Mouse (Mus musculus) limb, embryonic 15.5 days (tissue): Measurements from ENCODE around the gene Prkacb. TPM values are rescaled to one million over a fixed set of nuclear protein-coding genes. Genes with fewer than 3 reads are reported as not detected.

ENCODE experiments used
- ATAC-seq: fragments of 200-750 bp; cut with Nextera tagmentation; 2 replicates; pipeline ENCODE4 v1.8.0; 2017; ENCODE audit warnings: low read depth, moderate TSS enrichment; ENCODE audit not compliant: insufficient number of reproducible peaks, low FRiP score, low TSS enrichment
- H3K27ac ChIP-seq: fragments of 300-500 bp; sonication (generic); 2 replicates; pipeline ENCODE4 v1.5.1; 2015; ENCODE audit warnings: moderate library complexity, mild to moderate bottlenecking, inconsistent platforms
- H3K27me3 ChIP-seq: fragments of 300-500 bp; sonication (generic); 2 replicates; pipeline ENCODE4 v1.6.1; 2015; ENCODE audit warnings: inconsistent platforms
- H3K36me3 ChIP-seq: fragments of 300-500 bp; sonication (generic); 2 replicates; pipeline ENCODE4 v1.6.1; 2015; ENCODE audit warnings: inconsistent platforms
- H3K4me1 ChIP-seq: fragments of 300-500 bp; sonication (generic); 2 replicates; pipeline ENCODE4 v1.6.1; 2015; ENCODE audit warnings: inconsistent platforms
- H3K4me2 ChIP-seq: fragments of 300-500 bp; sonication (generic); 2 replicates; pipeline ENCODE4 v1.6.1; 2015; ENCODE audit warnings: mild to moderate bottlenecking, inconsistent platforms
- H3K4me3 ChIP-seq: fragments of 300-500 bp; sonication (generic); 2 replicates; pipeline ENCODE4 v1.5.1; 2015; ENCODE audit warnings: mild to moderate bottlenecking, inconsistent platforms
- H3K9ac ChIP-seq: fragments of 300-500 bp; sonication (generic); 2 replicates; pipeline ENCODE4 v1.6.1; 2015; ENCODE audit warnings: inconsistent platforms
- H3K9me3 ChIP-seq: fragments of 300-500 bp; sonication (generic); 2 replicates; pipeline ENCODE4 v1.6.1; 2016; ENCODE audit warnings: inconsistent platforms
- WGBS: fragments of 180-500 bp; shearing (Covaris S2); methylation state at CpG from one replicate; pipeline ENCODE4 v1.1.7; 2015; 5-methylcytosine and 5-hydroxymethylcytosine counted together
- polyA plus RNA-seq: library from polyadenylated mRNA; unstranded; fragments of >200 nt; fragmentation: Nextera tagmentation; extraction: Ambion mirVana; gene quantifications from 2 replicates; pipeline ENCODE4 v1.2.1, GENCODE M21; 2015

Gene Prkacb
- polyA plus RNA-seq: 60.3 and 60.7 TPM in 2 replicates

- 0% methylated on average over 37 of the region's 60 CpGs for WGBS
Observed at GRCm38 (mm10) chr3:146812901-146813393, at the start of gene Prkacb. TSS of gene Prkacb (minus strand) at chr3:146812990.

GRCm38 (mm10) chr3:146860308-146860707 lies 47.5 kb upstream of the Prkacb start:
- no peaks in the 10 kb centered on the region for H3K4me1 ChIP-seq
- H3K36me3 ChIP-seq: no peaks in the 10 kb centered on the region
- H3K27ac ChIP-seq: no peak overlapping the region
- 83% methylated on average over 2 of the region's 2 CpGs for WGBS
- no peaks in the 10 kb centered on the region for H3K9me3 ChIP-seq
- H3K9ac ChIP-seq: no peak overlapping the region
- ATAC-seq: no peak
- no peaks in the 10 kb centered on the region for H3K27me3 ChIP-seq
- no peak overlapping the region for H3K4me3 ChIP-seq
- no peak overlapping the region for H3K4me2 ChIP-seq

More at GRCm38 (mm10) chr3:146812901-146813393, at the start of gene Prkacb:
- peak within 1 kb of the TSS; percentile 90 for H3K9ac ChIP-seq
- ATAC-seq: peak; percentile 94
- no peaks in the 10 kb centered on the region for H3K36me3 ChIP-seq
- peak within 1 kb of the TSS; percentile 96 for H3K4me3 ChIP-seq
- no peaks in the 10 kb centered on the region for H3K9me3 ChIP-seq
- peak within 1 kb of the TSS; percentile 96 for H3K27ac ChIP-seq
- H3K4me1 ChIP-seq: peaks cover 6% of the 10 kb centered on the region; the same call in 1 of the 2 replicates
- H3K27me3 ChIP-seq: no peaks in the 10 kb centered on the region
- peak within 1 kb of the TSS; percentile 51 for H3K4me2 ChIP-seq

GRCm38 (mm10) chr3:146857373-146857772 lies 44.6 kb upstream of the Prkacb start:
- Histone ChIP-seq H3K4me2 (no peak overlapping the region), H3K9ac (no peak overlapping the region), H3K4me3 (no peak overlapping the region), H3K27ac (no peak overlapping the region), H3K4me1 (peaks cover 4% of the 10 kb centered on the region), H3K36me3 (no peaks in the 10 kb centered on the region), H3K27me3 (no peaks in the 10 kb centered on the region), H3K9me3 (no peaks in the 10 kb centered on the region)
- ATAC-seq: no peak
- 81% methylated on average over 10 of the region's 10 CpGs for WGBS

- H3K9ac ChIP-seq: no peak overlapping the region
- H3K4me3 ChIP-seq: no peak overlapping the region
- H3K4me2 ChIP-seq: no peak overlapping the region
- 77% methylated on average over 7 of the region's 7 CpGs for WGBS
- no peaks in the 10 kb centered on the region for H3K36me3 ChIP-seq
- no peaks in the 10 kb centered on the region for H3K9me3 ChIP-seq
- H3K27ac ChIP-seq: no peak overlapping the region
- peaks cover 6% of the 10 kb centered on the region for H3K4me1 ChIP-seq
- ATAC-seq: no peak
- no peaks in the 10 kb centered on the region for H3K27me3 ChIP-seq
Observed at GRCm38 (mm10) chr3:146854473-146855087, 41.8 kb upstream of the Prkacb start.

GRCm38 (mm10) chr3:146851966-146852891 lies 39.4 kb upstream of the Prkacb start, which contains the start of gene Ttll7:
TSS of gene Ttll7 (plus strand) at chr3:146852367.
- peak; percentile 92 for ATAC-seq
- under 1% methylated on average over 36 of the region's 36 CpGs for WGBS
- peak within 1 kb of the TSS; percentile 51 for H3K9ac ChIP-seq
- no peaks in the 10 kb centered on the region for H3K9me3 ChIP-seq
- 0 out of 2 replicates have a peak within 1 kb of the TSS, but pooled peaks have one; percentile 47 for H3K27ac ChIP-seq
- H3K4me3 ChIP-seq: peak within 1 kb of the TSS; percentile 62
- H3K4me2 ChIP-seq: peak within 1 kb of the TSS; percentile 94
- H3K27me3 ChIP-seq: no peaks in the 10 kb centered on the region
- peaks cover 6% of the 10 kb centered on the region for H3K4me1 ChIP-seq
- no peaks in the 10 kb centered on the region for H3K36me3 ChIP-seq

GRCm38 (mm10) chr3:146849360-146849759 lies 36.6 kb upstream of the Prkacb start:
- WGBS: 89% methylated on average over 7 of the region's 7 CpGs

GRCm38 (mm10) chr3:146848112-146848511 lies 35.3 kb upstream of the Prkacb start:
- H3K4me1 ChIP-seq: peaks cover 6% of the 10 kb centered on the region
- no peak for ATAC-seq
- no peak overlapping the region for H3K4me3 ChIP-seq
- H3K36me3 ChIP-seq: no peaks in the 10 kb centered on the region
- no peak overlapping the region for H3K4me2 ChIP-seq
- H3K9me3 ChIP-seq: no peaks in the 10 kb centered on the region
- H3K27me3 ChIP-seq: no peaks in the 10 kb centered on the region
- no peak overlapping the region for H3K9ac ChIP-seq
- WGBS: 84% methylated on average over 8 of the region's 8 CpGs
- H3K27ac ChIP-seq: no peak overlapping the region

More at GRCm38 (mm10) chr3:146849360-146849759, 36.6 kb upstream of the Prkacb start:
- no peak overlapping the region for H3K9ac ChIP-seq
- peaks cover 6% of the 10 kb centered on the region for H3K4me1 ChIP-seq
- ATAC-seq: no peak
- no peak overlapping the region for H3K27ac ChIP-seq
- H3K36me3 ChIP-seq: no peaks in the 10 kb centered on the region
- no peak overlapping the region for H3K4me3 ChIP-seq
- no peaks in the 10 kb centered on the region for H3K9me3 ChIP-seq
- no peaks in the 10 kb centered on the region for H3K27me3 ChIP-seq
- H3K4me2 ChIP-seq: no peak overlapping the region

GRCm38 (mm10) chr3:146846237-146846636 lies 33.4 kb upstream of the Prkacb start:
- Histone ChIP-seq H3K9ac (no peak overlapping the region), H3K9me3 (no peaks in the 10 kb centered on the region), H3K27me3 (no peaks in the 10 kb centered on the region), H3K4me2 (no peak overlapping the region), H3K4me3 (no peak overlapping the region), H3K4me1 (no peaks in the 10 kb centered on the region), H3K27ac (no peak overlapping the region), H3K36me3 (no peaks in the 10 kb centered on the region)
- 92% methylated on average over 5 of the region's 5 CpGs for WGBS
- ATAC-seq: no peak

- no peaks in the 10 kb centered on the region for H3K9me3 ChIP-seq
- no peak overlapping the region for H3K4me2 ChIP-seq
- no peaks in the 10 kb centered on the region for H3K36me3 ChIP-seq
- no peak for ATAC-seq
- H3K27ac ChIP-seq: no peak overlapping the region
- no peaks in the 10 kb centered on the region for H3K4me1 ChIP-seq
- no peak overlapping the region for H3K9ac ChIP-seq
- no peaks in the 10 kb centered on the region for H3K27me3 ChIP-seq
- no peak overlapping the region for H3K4me3 ChIP-seq
- 34% methylated on average over 6 of the region's 6 CpGs for WGBS
Observed at GRCm38 (mm10) chr3:146843470-146843869, 30.7 kb upstream of the Prkacb start.

- Histone ChIP-seq H3K9me3 (no peaks in the 10 kb centered on the region), H3K4me2 (no peak overlapping the region), H3K27me3 (no peaks in the 10 kb centered on the region), H3K4me3 (no peak overlapping the region), H3K4me1 (no peaks in the 10 kb centered on the region), H3K9ac (no peak overlapping the region), H3K27ac (no peak overlapping the region), H3K36me3 (no peaks in the 10 kb centered on the region)
- no peak for ATAC-seq
- 48% methylated on average over 3 of the region's 3 CpGs for WGBS
Observed at GRCm38 (mm10) chr3:146842766-146843165, 30.0 kb upstream of the Prkacb start.

GRCm38 (mm10) chr3:146820718-146821117 lies 7.9 kb upstream of the Prkacb start:
- H3K27me3 ChIP-seq: no peaks in the 10 kb centered on the region
- no peak overlapping the region for H3K4me2 ChIP-seq
- H3K36me3 ChIP-seq: no peaks in the 10 kb centered on the region
- H3K9me3 ChIP-seq: no peaks in the 10 kb centered on the region
- no peak for ATAC-seq
- no peak overlapping the region for H3K9ac ChIP-seq
- H3K4me1 ChIP-seq: no peaks in the 10 kb centered on the region
- no peak overlapping the region for H3K27ac ChIP-seq
- WGBS: 88% methylated on average over 4 of the region's 4 CpGs
- no peak overlapping the region for H3K4me3 ChIP-seq
